Mouse (Mus musculus) cerebellum, postnatal 10 days (tissue): ENCODE data around the gene Rgl2.
"Not testable (repeated sequence)": the region's sequence is repeated elsewhere in the genome, so short reads cannot be mapped to it uniquely, and the experiment has no call there.

ENCODE experiments used
- DNase-seq, 2 experiments: peaks; one replicate each; pipeline ENCODE4 v3.0.0; 2021; ENCODE audit warnings: mixed read lengths in 2 of 2

The Rgl2 gene

DNA sequence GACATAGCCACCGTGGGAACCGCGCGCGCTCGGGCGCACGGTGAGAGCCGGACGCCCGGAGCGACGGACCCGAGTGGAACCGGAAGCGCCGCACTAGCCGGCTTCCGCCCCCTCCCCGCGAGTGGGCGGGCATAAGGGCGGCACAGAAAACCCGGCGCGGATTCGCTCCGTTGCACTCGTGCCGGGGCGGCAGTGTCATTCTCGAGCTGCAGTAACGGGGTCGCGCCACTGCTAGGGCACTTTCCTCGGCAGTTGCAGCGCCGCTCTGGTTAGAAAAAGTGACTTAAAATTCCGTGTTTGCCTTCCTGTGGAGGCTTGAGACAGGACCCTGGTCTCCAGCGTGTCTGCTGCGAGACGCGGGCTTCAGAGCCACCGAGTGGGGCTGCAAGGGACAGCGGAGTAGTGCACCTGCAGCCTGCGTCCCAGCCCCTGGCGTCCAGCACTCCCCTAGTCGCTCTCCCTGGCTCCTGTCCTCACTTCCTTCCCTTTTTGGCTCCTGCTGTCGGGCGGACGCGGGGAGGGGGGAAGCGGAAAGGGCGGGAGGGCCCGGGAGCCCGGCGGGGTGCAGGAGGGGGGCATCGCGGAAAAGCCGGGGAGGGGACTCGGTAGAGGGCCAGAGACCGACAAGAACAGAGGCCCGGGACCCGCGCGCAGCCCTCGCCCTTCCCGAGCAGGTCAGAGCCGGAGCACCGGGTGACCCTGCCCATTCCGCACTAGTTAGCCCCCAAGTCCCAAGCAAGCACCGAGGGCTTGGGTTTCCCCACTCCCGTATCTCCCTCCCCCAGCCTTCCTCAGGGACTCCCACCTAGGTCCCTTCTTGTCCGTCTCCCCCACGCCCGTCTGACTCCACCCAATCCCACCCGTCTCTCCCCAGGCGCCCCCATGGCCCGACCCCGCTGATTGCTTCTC lies at the start of gene Rgl2:
TSS of gene Rgl2 (plus strand) at position 173 of the 909 bp plus-strand sequence.
- DNase-seq, result peak; percentile 98 to 99

DNA sequence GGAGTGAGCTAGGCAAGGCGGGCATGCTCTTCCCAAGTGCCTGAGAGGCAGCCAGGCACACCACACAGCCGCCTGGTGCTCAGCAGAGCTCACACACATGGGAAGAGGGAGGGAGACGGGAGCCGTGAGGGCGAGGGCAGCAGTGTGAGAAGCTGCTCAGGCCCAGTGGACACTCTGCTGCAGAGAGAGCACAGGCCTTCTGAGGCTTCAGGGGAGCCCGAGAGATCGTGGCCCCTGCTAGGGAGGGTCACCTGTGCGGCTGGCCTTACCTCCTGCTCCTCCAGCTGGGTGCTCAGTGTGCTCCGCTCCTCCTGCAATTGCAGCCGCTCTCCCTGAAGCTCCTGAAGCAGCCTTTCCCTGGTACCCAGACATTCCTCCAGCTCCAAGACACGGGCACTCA lies 45.0 kb upstream of the Rgl2 start:
- DNase-seq, result not testable (repeated sequence)

DNA sequence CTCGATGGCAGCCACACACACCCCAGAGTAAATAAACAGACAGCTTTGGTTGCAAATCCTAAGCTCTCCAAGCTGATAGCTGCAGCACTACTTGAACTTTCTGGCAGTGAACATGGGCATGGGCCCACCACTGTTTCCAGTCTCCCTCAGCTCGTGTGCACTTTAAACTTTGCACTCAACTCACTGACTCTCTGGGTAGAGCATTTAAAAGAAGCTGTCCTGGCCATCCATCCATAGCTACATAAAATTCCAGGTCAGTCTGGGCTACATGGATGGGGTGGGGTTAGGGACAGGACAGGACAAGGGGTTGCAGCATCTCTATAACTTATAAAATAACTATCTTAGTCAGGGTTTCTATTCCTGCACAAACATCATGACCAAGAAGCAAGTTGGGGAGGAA lies 41.5 kb upstream of the Rgl2 start:
- not testable (repeated sequence) for DNase-seq

DNA sequence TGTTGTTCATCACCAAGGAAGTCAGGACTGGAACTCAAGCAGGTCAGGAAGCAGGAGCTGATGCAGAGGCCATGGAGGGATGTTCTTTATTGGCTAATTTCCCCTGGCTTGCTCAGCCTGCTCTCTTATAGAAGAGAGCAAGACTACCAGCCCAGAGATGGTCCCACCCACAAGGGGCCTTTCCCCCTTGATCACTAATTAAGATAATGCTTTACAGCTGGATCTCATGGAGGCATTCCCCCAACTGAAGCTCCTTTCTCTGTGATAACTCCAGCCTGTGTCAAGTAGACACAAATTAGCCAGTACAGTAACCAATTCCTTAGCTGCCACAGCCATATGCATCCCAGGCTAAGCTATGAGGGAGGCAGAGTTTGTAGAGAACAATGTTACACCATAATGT lies 41.1 kb upstream of the Rgl2 start:
- DNase-seq, result not testable (repeated sequence)

- DNase-seq, result not testable (repeated sequence)
These were observed 39.3 kb upstream of the Rgl2 start for GRCm38 (mm10) chr17:33889941-33890532.

DNA sequence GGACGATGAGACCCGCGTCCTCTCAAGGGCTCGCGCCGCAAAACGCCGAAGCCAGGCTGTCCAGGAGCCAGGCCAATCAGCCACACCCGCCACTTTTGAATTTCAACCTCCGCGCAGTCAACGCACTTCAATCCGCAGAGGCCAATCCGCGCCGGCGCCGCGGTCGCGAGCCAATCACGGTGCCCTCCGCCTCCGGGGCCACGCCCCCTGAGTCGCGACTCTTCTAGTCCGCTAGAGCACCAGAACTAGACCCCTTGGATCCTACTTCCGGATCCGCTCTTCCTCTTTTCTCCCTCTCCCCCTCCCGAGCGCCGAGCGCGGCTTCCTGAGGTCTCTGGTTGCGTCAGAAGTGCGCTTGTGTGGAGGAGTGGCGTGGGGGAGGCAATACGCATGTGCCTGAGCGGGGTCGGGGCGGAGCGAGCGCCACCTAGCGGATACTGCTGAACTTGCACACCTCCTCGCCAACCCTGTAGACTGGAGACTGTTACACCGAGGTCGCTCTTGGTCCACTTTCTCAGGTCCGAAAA lies 38.7 kb upstream of the Rgl2 start, which contains the start of gene Kifc1:
TSS of gene Kifc1 (minus strand) at position 129 of the 527 bp plus-strand sequence.
- peak; percentile 100 for DNase-seq

GRCm38 (mm10) chr17:33891357-33891756 lies 38.0 kb upstream of the Rgl2 start:
- DNase-seq, result no peak

GRCm38 (mm10) chr17:33891892-33892291 lies 37.5 kb upstream of the Rgl2 start:
- DNase-seq, result not testable (repeated sequence)

- no peak for DNase-seq
These were observed 36.9 kb upstream of the Rgl2 start for GRCm38 (mm10) chr17:33892429-33892828.

DNA sequence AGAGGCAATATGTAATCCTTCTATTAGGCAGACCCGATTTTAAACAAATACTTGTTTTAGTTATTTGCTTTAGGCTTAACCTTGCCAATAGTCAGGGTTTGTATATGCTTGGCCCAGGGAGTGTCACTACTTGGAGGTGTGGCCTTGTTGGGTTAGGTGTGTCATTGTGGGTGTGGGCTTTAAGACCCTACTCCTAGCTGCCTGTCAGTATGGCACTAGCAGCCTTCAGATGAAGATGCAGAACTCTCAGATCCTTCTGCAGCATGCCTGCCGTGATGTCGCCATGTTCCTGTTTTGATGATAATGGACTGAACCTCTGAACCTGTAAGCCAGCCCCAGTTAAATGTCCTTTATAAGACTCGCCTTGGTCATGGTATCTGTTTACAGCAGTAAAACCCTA lies 36.3 kb upstream of the Rgl2 start:
- DNase-seq, result not testable (repeated sequence)

DNA sequence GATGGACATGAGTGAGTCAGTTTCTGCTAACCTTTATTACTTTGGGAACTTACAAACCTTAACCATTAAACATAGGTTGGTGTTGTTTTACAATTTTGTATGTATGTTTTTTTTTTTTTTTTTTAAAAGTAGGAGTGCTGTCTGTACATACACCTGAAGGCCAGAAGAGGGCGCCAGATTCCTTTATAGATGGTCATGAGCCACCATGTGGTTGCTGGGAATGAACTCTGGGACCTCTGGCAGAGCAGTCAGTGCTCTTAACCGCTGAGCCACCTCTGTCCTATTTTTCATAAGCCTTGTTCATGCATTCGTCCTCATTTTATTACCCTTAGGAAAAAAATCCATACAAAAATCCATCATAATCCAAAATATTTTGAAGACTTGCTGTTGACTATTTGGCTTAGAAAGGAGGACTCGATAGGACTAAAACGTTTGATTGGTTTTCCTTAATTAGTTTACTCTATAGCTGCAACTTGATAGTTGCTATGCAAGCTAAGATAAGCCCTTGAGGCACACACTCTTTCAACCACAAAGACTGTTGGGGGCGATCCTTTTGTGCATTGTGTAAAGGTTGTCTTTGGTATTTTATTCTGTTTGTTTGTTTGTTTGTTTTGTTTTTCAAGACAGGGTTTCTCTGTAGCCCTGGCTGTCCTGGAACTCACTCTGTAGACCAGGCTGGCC lies 32.1 kb upstream of the Rgl2 start:
- DNase-seq, result peak; percentile 58 to 63

- DNase-seq, result not testable (repeated sequence)
These were observed 31.1 kb upstream of the Rgl2 start for GRCm38 (mm10) chr17:33898193-33898592.

DNA sequence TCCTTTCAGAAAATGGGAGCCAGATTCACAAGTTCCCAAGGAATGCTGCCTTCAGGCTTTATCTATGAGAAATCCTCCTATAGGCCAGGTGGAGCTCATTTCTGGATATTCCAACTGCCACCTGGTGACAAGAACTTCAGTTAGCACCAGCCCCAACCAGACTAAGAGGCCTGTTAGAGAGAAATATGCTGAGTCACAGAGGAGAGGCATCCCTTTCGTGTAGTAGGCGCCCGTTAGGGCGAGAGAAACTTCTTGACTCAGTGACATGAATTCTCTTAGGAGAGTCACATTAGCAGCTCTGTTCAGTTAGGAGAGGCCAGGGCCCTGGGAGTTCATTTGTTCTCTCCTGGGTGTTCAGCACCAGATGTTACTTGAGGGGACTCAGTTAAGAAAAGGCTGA lies 29.7 kb upstream of the Rgl2 start:
- DNase-seq, result no peak

DNA sequence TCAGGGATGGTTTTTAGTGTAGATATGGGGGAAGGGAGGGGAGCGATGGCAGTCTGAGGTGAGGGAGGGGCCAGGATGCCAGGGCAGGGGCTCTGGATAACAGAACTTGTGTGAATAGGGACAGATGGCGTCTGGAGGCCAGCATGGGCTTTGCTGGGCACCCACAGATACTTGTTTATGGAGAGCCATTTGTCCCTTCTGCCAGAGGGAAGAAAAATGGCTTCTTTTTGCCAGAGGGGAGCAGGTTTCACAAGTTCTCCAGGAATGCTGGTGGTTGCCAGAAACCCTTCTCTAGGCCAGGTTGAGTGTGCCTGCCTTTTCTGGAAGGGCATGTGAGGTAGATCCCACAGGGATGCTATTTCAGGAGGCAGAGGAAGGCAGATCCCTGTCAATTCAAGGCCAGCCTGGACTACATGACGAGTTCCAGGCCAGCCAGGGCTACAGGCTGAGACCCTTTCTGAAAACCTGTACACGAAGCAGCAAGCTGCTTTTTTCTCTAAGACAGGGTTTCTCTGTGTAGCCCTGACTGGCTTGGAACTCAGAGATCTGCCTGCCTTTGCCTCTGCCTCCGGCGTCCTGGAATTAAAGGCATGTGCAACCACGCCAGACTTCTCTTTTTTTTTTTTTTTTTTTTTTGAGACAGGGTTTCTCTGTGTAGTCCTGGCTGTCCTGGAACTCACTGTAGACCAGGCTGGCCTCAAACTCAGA lies 28.9 kb upstream of the Rgl2 start:
- peak; percentile 53 to 65 for DNase-seq

GRCm38 (mm10) chr17:33900989-33901314 lies 28.4 kb upstream of the Rgl2 start:
- DNase-seq, result no peak

GRCm38 (mm10) chr17:33901653-33902052 lies 27.7 kb upstream of the Rgl2 start:
- no peak for DNase-seq

- DNase-seq, result no peak
These were observed 27.3 kb upstream of the Rgl2 start for GRCm38 (mm10) chr17:33902079-33902478.

DNA sequence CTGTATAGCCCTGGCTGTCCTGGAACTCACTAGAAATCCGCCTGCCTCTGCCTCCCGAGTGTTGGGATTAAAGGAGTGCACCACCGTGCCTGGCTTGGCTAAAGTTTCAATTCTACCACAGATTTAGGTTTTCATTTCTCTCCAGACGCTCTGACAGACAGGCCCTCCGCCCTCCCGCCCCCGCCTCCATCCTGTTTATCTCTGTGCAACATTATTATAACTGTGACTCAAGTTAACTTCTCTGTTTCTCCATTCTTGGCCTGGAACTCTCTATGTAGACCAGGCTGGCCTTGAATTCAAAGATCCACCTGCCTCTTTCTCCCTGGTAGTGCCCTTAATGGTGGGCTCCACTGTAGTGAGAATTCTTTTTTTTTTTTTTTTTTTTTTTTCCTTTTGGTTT lies 26.9 kb upstream of the Rgl2 start:
- no peak for DNase-seq

GRCm38 (mm10) chr17:33903911-33904651 lies 25.3 kb upstream of the Rgl2 start:
- DNase-seq, result not testable (repeated sequence)

DNA sequence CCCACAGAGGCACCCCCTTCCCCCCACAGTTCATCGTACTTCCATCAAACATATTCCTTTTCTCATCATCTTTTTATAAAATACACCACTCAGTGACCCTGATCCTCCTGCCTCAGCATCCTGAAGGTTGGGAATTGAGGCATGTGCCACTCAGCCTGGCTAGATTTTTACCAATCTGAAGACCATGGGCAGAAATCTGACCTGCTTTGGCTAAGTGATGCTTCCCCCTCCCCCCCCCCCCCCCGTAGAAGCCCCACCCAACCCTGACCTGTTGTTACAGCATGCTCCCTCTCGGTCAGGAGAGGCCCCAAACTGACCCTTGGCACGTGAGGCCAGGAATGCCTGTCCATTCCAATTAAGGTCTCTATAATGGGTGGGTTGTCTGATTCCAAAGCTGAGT lies 24.5 kb upstream of the Rgl2 start, which contains the start of gene Platr17:
TSS of gene Platr17 (plus strand) at position 301 of the 400 bp plus-strand sequence.
- DNase-seq, result not testable (repeated sequence)

- DNase-seq, result peak; percentile 81 to 84
These were observed 20.8 kb upstream of the Rgl2 start for GRCm38 (mm10) chr17:33908331-33909076.
